Mouse (Mus musculus): ENCODE data around the gene Htra3. TPM values are rescaled to one million over a fixed set of nuclear protein-coding genes. Genes with fewer than 3 reads are reported as not detected.

Htra3 gene
- total and polyA plus RNA-seq, 3 experiments, result not detected

GRCm38 (mm10) chr5:35655753-35656485 is 23.7 kb downstream of the Htra3 start:
- H3K4me1 ChIP-seq (ENCODE audit: control insufficient read depth in 1 of 2, insufficient read depth in 2 of 2, low read length in 2 of 2), result no peaks in the 10 kb centered on the region
- no peaks in the 10 kb centered on the region for H3K36me3 ChIP-seq (ENCODE audit: control insufficient read depth in 1 of 2, insufficient read depth in 2 of 2, low read length in 2 of 2)
- no peak overlapping the region for H3K27ac ChIP-seq (ENCODE audit: control insufficient read depth, low read depth, low read length)
- no peak for TF ChIP-seq GABPA (IDR thresholded peaks at IDR 0.05; ENCODE audit: low read depth, low read length)
- TF ChIP-seq ELF1 (IDR thresholded peaks at IDR 0.05; ENCODE audit: low read depth, low read length), result no peak
- TF ChIP-seq NRF1 (IDR thresholded peaks at IDR 0.05; ENCODE audit: insufficient read depth, low read depth, low read length, poor library complexity, severe bottlenecking), result no peak
- no peak for TF ChIP-seq JUND (IDR thresholded peaks at IDR 0.05; ENCODE audit: low read depth, low read length)
- TF ChIP-seq POLR2AphosphoS5 (IDR thresholded peaks at IDR 0.05; ENCODE audit: borderline replicate concordance, low read depth, low read length), result no peak
- TF ChIP-seq RAD21 (IDR thresholded peaks at IDR 0.05; ENCODE audit: low read depth, low read length), result no peak
- no peak for TF ChIP-seq MAX (IDR thresholded peaks at IDR 0.05; ENCODE audit: low read length)
- TF ChIP-seq UBTF (IDR thresholded peaks at IDR 0.05; ENCODE audit: borderline replicate concordance, insufficient read depth, low read depth, low read length), result no peak
- no peak for TF ChIP-seq EP300 (IDR thresholded peaks at IDR 0.05; ENCODE audit: low read depth in 1 of 2, low read length in 2 of 2)
- no peak for TF ChIP-seq CHD1 (IDR thresholded peaks at IDR 0.05; ENCODE audit: low read depth, low read length)
- H3K79me2 ChIP-seq (ENCODE audit: control insufficient read depth, insufficient read depth, low read length, poor library complexity), result no peaks in the 10 kb centered on the region
- no peaks in the 10 kb centered on the region for H3K27me3 ChIP-seq (ENCODE audit: control insufficient read depth in 1 of 2, insufficient read depth in 2 of 2, low read length in 2 of 2)
- no peak overlapping the region for H3K9ac ChIP-seq (ENCODE audit: control insufficient read depth, low read depth, low read length, poor library complexity, severe bottlenecking)
- no peaks in the 10 kb centered on the region for H3K9me3 ChIP-seq (replicated peaks; ENCODE audit: insufficient read depth, low read length)
- no peak overlapping the region for H3K4me3 ChIP-seq (ENCODE audit: control insufficient read depth in 1 of 2, insufficient read depth in 1 of 2, low read depth in 2 of 2, low read length in 2 of 2)
- DNase-seq (ENCODE audit: low read depth, low spot score), result no peak

GRCm38 (mm10) chr5:35653743-35654395 is 25.7 kb downstream of the Htra3 start:
- no peak for DNase-seq (ENCODE audit: low read depth, low spot score)
- H3K27me3 ChIP-seq (ENCODE audit: control insufficient read depth in 1 of 2, insufficient read depth in 2 of 2, low read length in 2 of 2), result no peaks in the 10 kb centered on the region
- H3K27ac ChIP-seq (ENCODE audit: control insufficient read depth, low read depth, low read length), result no peak overlapping the region
- H3K4me1 ChIP-seq (ENCODE audit: control insufficient read depth in 1 of 2, insufficient read depth in 2 of 2, low read length in 2 of 2), result no peaks in the 10 kb centered on the region
- no peaks in the 10 kb centered on the region for H3K36me3 ChIP-seq (ENCODE audit: control insufficient read depth in 1 of 2, insufficient read depth in 2 of 2, low read length in 2 of 2)
- H3K79me2 ChIP-seq (ENCODE audit: control insufficient read depth, insufficient read depth, low read length, poor library complexity), result no peaks in the 10 kb centered on the region
- no peaks in the 10 kb centered on the region; the same call in 1 of the 2 replicates for H3K9me3 ChIP-seq (replicated peaks; ENCODE audit: insufficient read depth, low read length)
- H3K9ac ChIP-seq (ENCODE audit: control insufficient read depth, low read depth, low read length, poor library complexity, severe bottlenecking), result no peak overlapping the region
- TF ChIP-seq BHLHE40 (IDR thresholded peaks at IDR 0.05; ENCODE audit: borderline replicate concordance, low read depth, low read length) (no peak), SMC3 (IDR thresholded peaks at IDR 0.05; ENCODE audit: low read depth, low read length) (no peak), ZKSCAN1 (IDR thresholded peaks at IDR 0.05; ENCODE audit: low read depth, low read length) (no peak), MAZ (IDR thresholded peaks at IDR 0.05; ENCODE audit: low read depth, low read length) (no peak), POLR2AphosphoS2 (IDR thresholded peaks at IDR 0.05; ENCODE audit: low read length) (no peak), ELF1 (IDR thresholded peaks at IDR 0.05; ENCODE audit: low read depth, low read length) (no peak), USF2 (IDR thresholded peaks at IDR 0.05; ENCODE audit: borderline replicate concordance in 1 of 2, insufficient read depth in 1 of 2, low read depth in 1 of 2, low read length in 2 of 2) (no peak), POLR2A (IDR thresholded peaks at IDR 0.05; ENCODE audit: control insufficient read depth in 1 of 2, insufficient read depth in 1 of 2, low read depth in 1 of 2, low read length in 2 of 2, poor library complexity in 1 of 2) (no peak), ZMIZ1 (IDR thresholded peaks at IDR 0.05; ENCODE audit: low read depth, low read length) (no peak), CTCF (IDR thresholded peaks at IDR 0.05 in 2 of 3, conservative IDR thresholded peaks at IDR 0.05 in 1 of 3; ENCODE audit: control insufficient read depth in 1 of 3, insufficient read depth in 1 of 3, low read depth in 2 of 3, low read length in 3 of 3, poor library complexity in 1 of 3, severe bottlenecking in 1 of 3) (no peak), MEF2A (IDR thresholded peaks at IDR 0.05; ENCODE audit: extremely low read depth, insufficient replicate concordance, low read depth, low read length, poor library complexity, severe bottlenecking) (no peak), EP300 (IDR thresholded peaks at IDR 0.05; ENCODE audit: low read depth in 1 of 2, low read length in 2 of 2) (no peak), CHD1 (IDR thresholded peaks at IDR 0.05; ENCODE audit: low read depth, low read length) (no peak), KAT2A (conservative IDR thresholded peaks at IDR 0.05; ENCODE audit: low read depth, low read length) (no peak), MYB (IDR thresholded peaks at IDR 0.05; ENCODE audit: low read depth, low read length) (no peak), GATA1 (IDR thresholded peaks at IDR 0.05; ENCODE audit: low read depth, low read length) (no peak), ZC3H11A (IDR thresholded peaks at IDR 0.05; ENCODE audit: low read depth, low read length) (no peak)
- no peak overlapping the region for H3K4me3 ChIP-seq (ENCODE audit: control insufficient read depth in 1 of 2, insufficient read depth in 1 of 2, low read depth in 2 of 2, low read length in 2 of 2)

Measured in MEL (cell line).